12 mouse cellular contexts compared by ENCODE assay signal in genomic region chr14:11682441-11682840, GRCm38 (mm10).
DNase-seq lines count a peak whose midpoint lies in the region; ATAC-seq and TF ChIP-seq lines count a peak whose summit lies in the region.
"Had no signal": no experiment of that assay in that cellular context is flagged by ENCODE, and none has a peak within 500 bp of the region (broad histone marks: within the 10 kb centered on the region; RNA-seq: fewer than 3 reads in every experiment).

No protein-coding gene starts in this region.

- TF ChIP-seq EP300 in stomach, postnatal 0 days (optimal IDR thresholded peaks at IDR 0.05), result no peak

- WGBS in heart, embryonic 12.5 days, result 26% methylated on average over 3 of the region's 3 CpGs
- WGBS in stomach, embryonic 14.5 days, result 20% methylated on average over 3 of the region's 3 CpGs
- 25% methylated on average over 3 of the region's 3 CpGs for WGBS in stomach, postnatal 0 days
- 19% methylated on average over 3 of the region's 3 CpGs for WGBS in limb, embryonic 15.5 days

- H3K27me3 ChIP-seq in heart, embryonic 12.5 days (replicated peaks), result no peaks in the 10 kb centered on the region
- H3K27me3 ChIP-seq in stomach, embryonic 14.5 days (ENCODE audit: control insufficient read depth, insufficient read depth, low read length), result no peaks in the 10 kb centered on the region
- H3K27me3 ChIP-seq in stomach, postnatal 0 days (ENCODE audit: control insufficient read depth, insufficient read depth, low read length), result no peaks in the 10 kb centered on the region
- no peaks in the 10 kb centered on the region for H3K27me3 ChIP-seq in limb, embryonic 15.5 days
- H3K27me3 ChIP-seq: embryonic facial prominence, embryonic 15.5 days; liver, embryonic 15.5 days had no signal

- peak overlapping the region; percentile 76 for H3K27ac ChIP-seq in heart, embryonic 12.5 days (ENCODE audit: poor library complexity, severe bottlenecking)
- 0 out of 2 replicates have a peak overlapping the region, but pooled peaks have one; percentile 10 for H3K27ac ChIP-seq in stomach, embryonic 14.5 days (ENCODE audit: low read length)
- no peak overlapping the region for H3K27ac ChIP-seq in stomach, postnatal 0 days (replicated peaks)
- 0 out of 2 replicates have a peak overlapping the region, but pooled peaks have one; percentile 24 for H3K27ac ChIP-seq in limb, embryonic 15.5 days
- H3K27ac ChIP-seq: embryonic facial prominence, embryonic 15.5 days; liver, embryonic 15.5 days had no signal

- no peak for TF ChIP-seq CTCF in stomach, postnatal 0 days (IDR thresholded peaks at IDR 0.05; ENCODE audit: low read depth)

- ATAC-seq in heart, embryonic 12.5 days (ENCODE audit: insufficient number of reproducible peaks, low FRiP score), result no peak; the same call in 1 of the 2 replicates
- ATAC-seq in stomach, embryonic 14.5 days (ENCODE audit: insufficient number of reproducible peaks, insufficient read depth, low FRiP score, low read depth), result no peak
- no peak for ATAC-seq in stomach, postnatal 0 days (ENCODE audit: low FRiP score, low TSS enrichment)
- ATAC-seq in limb, embryonic 15.5 days (ENCODE audit: insufficient number of reproducible peaks, low FRiP score, low TSS enrichment, low read depth), result no peak

- DNase-seq in heart, postnatal 25 days (ENCODE audit: low spot score), result no peak
- no peak for DNase-seq in stomach, postnatal 0 days (ENCODE audit: low spot score)
- DNase-seq in gastrocnemius, adult 8-10 months (ENCODE audit: low spot score in 2 of 2), result no peak
- DNase-seq in left cerebral cortex, postnatal 25 days (ENCODE audit: low spot score in 2 of 2), result no peak
- DNase-seq: right cerebral cortex, postnatal 25 days; thymus, postnatal 14 days had no signal

- peak overlapping the region; percentile 18 for H3K4me2 ChIP-seq in heart, embryonic 12.5 days
- H3K4me2 ChIP-seq in stomach, embryonic 14.5 days (replicated peaks; ENCODE audit: low read depth, low read length), result no peak overlapping the region
- H3K4me2 ChIP-seq in stomach, postnatal 0 days (replicated peaks; ENCODE audit: low read depth), result no peak overlapping the region; the same call in 1 of the 2 replicates
- no peak overlapping the region for H3K4me2 ChIP-seq in limb, embryonic 15.5 days
- H3K4me2 ChIP-seq: embryonic facial prominence, embryonic 15.5 days; liver, embryonic 15.5 days had no signal

- no peak overlapping the region for H3K4me3 ChIP-seq in heart, embryonic 12.5 days
- H3K4me3 ChIP-seq in stomach, embryonic 14.5 days (ENCODE audit: low read depth, low read length), result no peak overlapping the region
- H3K4me3 ChIP-seq in stomach, postnatal 0 days (ENCODE audit: low read depth, low read length), result no peak overlapping the region
- no peak overlapping the region for H3K4me3 ChIP-seq in limb, embryonic 15.5 days
- H3K4me3 ChIP-seq: embryonic facial prominence, embryonic 15.5 days; liver, embryonic 15.5 days; myocyte had no signal

- no peaks in the 10 kb centered on the region for H3K36me3 ChIP-seq in heart, embryonic 12.5 days
- no peaks in the 10 kb centered on the region for H3K36me3 ChIP-seq in stomach, embryonic 14.5 days (ENCODE audit: control insufficient read depth, insufficient read depth, low read length)
- no peaks in the 10 kb centered on the region for H3K36me3 ChIP-seq in stomach, postnatal 0 days (ENCODE audit: control insufficient read depth, insufficient read depth, low read length)
- no peaks in the 10 kb centered on the region for H3K36me3 ChIP-seq in limb, embryonic 15.5 days
- H3K36me3 ChIP-seq: embryonic facial prominence, embryonic 15.5 days; liver, embryonic 15.5 days had no signal

- H3K9ac ChIP-seq in heart, embryonic 12.5 days, result no peak overlapping the region
- no peak overlapping the region for H3K9ac ChIP-seq in stomach, embryonic 14.5 days (replicated peaks; ENCODE audit: low read depth, low read length)
- no peak overlapping the region for H3K9ac ChIP-seq in stomach, postnatal 0 days (ENCODE audit: low read length)
- no peak overlapping the region for H3K9ac ChIP-seq in limb, embryonic 15.5 days
- H3K9ac ChIP-seq: embryonic facial prominence, embryonic 15.5 days; liver, embryonic 15.5 days had no signal

- peaks cover 68% of the 10 kb centered on the region for H3K4me1 ChIP-seq in heart, embryonic 12.5 days (replicated peaks)
- H3K4me1 ChIP-seq in stomach, embryonic 14.5 days (ENCODE audit: control insufficient read depth, insufficient read depth, low read length), result peaks cover 25% of the 10 kb centered on the region
- 0 out of 2 replicates have a peak, but pooled peaks cover 6% of the 10 kb centered on the region for H3K4me1 ChIP-seq in stomach, postnatal 0 days (replicated peaks; ENCODE audit: control insufficient read depth, insufficient read depth)
- peaks cover 17% of the 10 kb centered on the region for H3K4me1 ChIP-seq in limb, embryonic 15.5 days
- H3K4me1 ChIP-seq: liver, embryonic 15.5 days had no signal

- intact Hi-C loops in heart, postnatal 25 days (cut with DNase I), result no loop called here
- intact Hi-C loops in left cerebral cortex, postnatal 25 days (cut with DNase I), result no loop called here

- no peaks in the 10 kb centered on the region for H3K9me3 ChIP-seq in heart, embryonic 12.5 days (replicated peaks)
- no peaks in the 10 kb centered on the region for H3K9me3 ChIP-seq in stomach, embryonic 14.5 days (ENCODE audit: control insufficient read depth, low read depth, low read length)
- no peaks in the 10 kb centered on the region for H3K9me3 ChIP-seq in stomach, postnatal 0 days (ENCODE audit: control insufficient read depth, low read length)
- H3K9me3 ChIP-seq in limb, embryonic 15.5 days, result no peaks in the 10 kb centered on the region
- H3K9me3 ChIP-seq: embryonic facial prominence, embryonic 15.5 days; liver, embryonic 15.5 days had no signal
